Mouse (Mus musculus): ENCODE measurements around the gene Ppp1r32. TPM values are rescaled to one million over a fixed set of nuclear protein-coding genes. Genes with fewer than 3 reads are reported as not detected.
A peak's percentile ranks its signal among the peaks of the same experiment; 100 is the strongest.

Gene Ppp1r32
- 0.58 and 1.4 TPM in 2 replicates for polyA plus RNA-seq (2011; ENCODE audit: insufficient read depth, insufficient read length, low read depth, missing spikeins)

- Histone ChIP-seq H3K9me3 (replicated peaks; ENCODE audit: control insufficient read depth, insufficient read depth, low read length, poor library complexity, severe bottlenecking) (no peaks in the 10 kb centered on the region), H3K4me3 (ENCODE audit: low read depth, low read length) (no peak within 1 kb of the TSS), H3K36me3 (ENCODE audit: control insufficient read depth, insufficient read depth, low read length, poor library complexity, severe bottlenecking) (no peaks in the 10 kb centered on the region), H3K4me1 (ENCODE audit: control insufficient read depth, insufficient read depth, low read length) (no peaks in the 10 kb centered on the region), H3K9ac (ENCODE audit: low read depth, poor library complexity, severe bottlenecking) (no peak within 1 kb of the TSS), H3K27me3 (ENCODE audit: control insufficient read depth, insufficient read depth, low read length, poor library complexity, severe bottlenecking) (no peaks in the 10 kb centered on the region), H3K27ac (ENCODE audit: insufficient read depth, low read length) (no peak within 1 kb of the TSS)
- no peak for TF ChIP-seq EP300 (IDR thresholded peaks at IDR 0.05; ENCODE audit: insufficient read depth, low read depth, low read length)
- TF ChIP-seq CTCF (IDR thresholded peaks at IDR 0.05; ENCODE audit: low read depth, low read length): no peak
- TF ChIP-seq POLR2A (IDR thresholded peaks at IDR 0.05; ENCODE audit: insufficient read depth, low read length): no peak
Observed at GRCm38 (mm10) chr19:10482703-10483102, at the start of gene Ppp1r32. Gene Ppp1r32 (minus strand): TSS chr19:10482928.

- H3K27ac ChIP-seq (ENCODE audit: insufficient read depth, low read length): no peak overlapping the region
- H3K9ac ChIP-seq (ENCODE audit: low read depth, poor library complexity, severe bottlenecking): no peak overlapping the region
- no peaks in the 10 kb centered on the region for H3K9me3 ChIP-seq (replicated peaks; ENCODE audit: control insufficient read depth, insufficient read depth, low read length, poor library complexity, severe bottlenecking)
- no peaks in the 10 kb centered on the region for H3K27me3 ChIP-seq (ENCODE audit: control insufficient read depth, insufficient read depth, low read length, poor library complexity, severe bottlenecking)
- TF ChIP-seq CTCF (IDR thresholded peaks at IDR 0.05; ENCODE audit: low read depth, low read length) (peak; percentile 6), EP300 (IDR thresholded peaks at IDR 0.05; ENCODE audit: insufficient read depth, low read depth, low read length) (no peak), POLR2A (IDR thresholded peaks at IDR 0.05; ENCODE audit: insufficient read depth, low read length) (no peak)
- H3K4me3 ChIP-seq (ENCODE audit: low read depth, low read length): no peak overlapping the region
- no peaks in the 10 kb centered on the region for H3K4me1 ChIP-seq (ENCODE audit: control insufficient read depth, insufficient read depth, low read length)
- peaks cover 42% of the 10 kb centered on the region for H3K36me3 ChIP-seq (ENCODE audit: control insufficient read depth, insufficient read depth, low read length, poor library complexity, severe bottlenecking)
Observed at GRCm38 (mm10) chr19:10530082-10530481, 47.4 kb upstream of the Ppp1r32 start.

- peak within 1 kb of the TSS; percentile 88 for H3K4me3 ChIP-seq (ENCODE audit: low read depth, low read length)
- H3K27ac ChIP-seq (ENCODE audit: insufficient read depth, low read length): peak within 1 kb of the TSS; percentile 81
- peak within 1 kb of the TSS; percentile 98 for H3K9ac ChIP-seq (ENCODE audit: low read depth, poor library complexity, severe bottlenecking)
- H3K36me3 ChIP-seq (ENCODE audit: control insufficient read depth, insufficient read depth, low read length, poor library complexity, severe bottlenecking): peaks cover 17% of the 10 kb centered on the region
- H3K9me3 ChIP-seq (replicated peaks; ENCODE audit: control insufficient read depth, insufficient read depth, low read length, poor library complexity, severe bottlenecking): no peaks in the 10 kb centered on the region
- TF ChIP-seq POLR2A (IDR thresholded peaks at IDR 0.05; ENCODE audit: insufficient read depth, low read length) (no peak), CTCF (IDR thresholded peaks at IDR 0.05; ENCODE audit: low read depth, low read length) (no peak), EP300 (IDR thresholded peaks at IDR 0.05; ENCODE audit: insufficient read depth, low read depth, low read length) (no peak)
- no peaks in the 10 kb centered on the region for H3K4me1 ChIP-seq (ENCODE audit: control insufficient read depth, insufficient read depth, low read length)
- H3K27me3 ChIP-seq (ENCODE audit: control insufficient read depth, insufficient read depth, low read length, poor library complexity, severe bottlenecking): no peaks in the 10 kb centered on the region
Observed at GRCm38 (mm10) chr19:10525910-10526309, 43.2 kb upstream of the Ppp1r32 start, which contains the start of gene Sdhaf2. Gene Sdhaf2 (minus strand): TSS chr19:10526142.

GRCm38 (mm10) chr19:10525106-10525901, 42.6 kb upstream of the Ppp1r32 start, which contains the start of gene Cpsf7:
Gene Cpsf7 (plus strand): TSS chr19:10525266.
- Histone ChIP-seq H3K4me3 (ENCODE audit: low read depth, low read length) (peak within 1 kb of the TSS; percentile 88), H3K36me3 (ENCODE audit: control insufficient read depth, insufficient read depth, low read length, poor library complexity, severe bottlenecking) (peaks cover 11% of the 10 kb centered on the region; the same call in 1 of the 2 replicates), H3K9me3 (replicated peaks; ENCODE audit: control insufficient read depth, insufficient read depth, low read length, poor library complexity, severe bottlenecking) (no peaks in the 10 kb centered on the region), H3K9ac (ENCODE audit: low read depth, poor library complexity, severe bottlenecking) (peak within 1 kb of the TSS; percentile 98), H3K27me3 (ENCODE audit: control insufficient read depth, insufficient read depth, low read length, poor library complexity, severe bottlenecking) (no peaks in the 10 kb centered on the region), H3K27ac (ENCODE audit: insufficient read depth, low read length) (peak within 1 kb of the TSS; percentile 81), H3K4me1 (ENCODE audit: control insufficient read depth, insufficient read depth, low read length) (no peaks in the 10 kb centered on the region)
- TF ChIP-seq EP300 (IDR thresholded peaks at IDR 0.05; ENCODE audit: insufficient read depth, low read depth, low read length) (no peak), CTCF (IDR thresholded peaks at IDR 0.05; ENCODE audit: low read depth, low read length) (no peak), POLR2A (IDR thresholded peaks at IDR 0.05; ENCODE audit: insufficient read depth, low read length) (peak; percentile 45)

- no peaks in the 10 kb centered on the region for H3K27me3 ChIP-seq (ENCODE audit: control insufficient read depth, insufficient read depth, low read length, poor library complexity, severe bottlenecking)
- no peaks in the 10 kb centered on the region for H3K4me1 ChIP-seq (ENCODE audit: control insufficient read depth, insufficient read depth, low read length)
- no peak overlapping the region for H3K27ac ChIP-seq (ENCODE audit: insufficient read depth, low read length)
- no peaks in the 10 kb centered on the region for H3K9me3 ChIP-seq (replicated peaks; ENCODE audit: control insufficient read depth, insufficient read depth, low read length, poor library complexity, severe bottlenecking)
- no peak for TF ChIP-seq POLR2A (IDR thresholded peaks at IDR 0.05; ENCODE audit: insufficient read depth, low read length)
- peaks cover 10% of the 10 kb centered on the region; the same call in 1 of the 2 replicates for H3K36me3 ChIP-seq (ENCODE audit: control insufficient read depth, insufficient read depth, low read length, poor library complexity, severe bottlenecking)
- peak overlapping the region; percentile 98 for H3K9ac ChIP-seq (ENCODE audit: low read depth, poor library complexity, severe bottlenecking)
- H3K4me3 ChIP-seq (ENCODE audit: low read depth, low read length): peak overlapping the region; percentile 73
Observed at GRCm38 (mm10) chr19:10524784-10525105, 42.0 kb upstream of the Ppp1r32 start.

GRCm38 (mm10) chr19:10523483-10524080, 40.9 kb upstream of the Ppp1r32 start:
- no peaks in the 10 kb centered on the region for H3K4me1 ChIP-seq (ENCODE audit: control insufficient read depth, insufficient read depth, low read length)
- H3K9me3 ChIP-seq (replicated peaks; ENCODE audit: control insufficient read depth, insufficient read depth, low read length, poor library complexity, severe bottlenecking): no peaks in the 10 kb centered on the region
- H3K27ac ChIP-seq (ENCODE audit: insufficient read depth, low read length): no peak overlapping the region
- no peaks in the 10 kb centered on the region for H3K27me3 ChIP-seq (ENCODE audit: control insufficient read depth, insufficient read depth, low read length, poor library complexity, severe bottlenecking)
- no peak overlapping the region for H3K4me3 ChIP-seq (ENCODE audit: low read depth, low read length)
- peaks cover 6% of the 10 kb centered on the region; the same call in 1 of the 2 replicates for H3K36me3 ChIP-seq (ENCODE audit: control insufficient read depth, insufficient read depth, low read length, poor library complexity, severe bottlenecking)
- no peak overlapping the region for H3K9ac ChIP-seq (ENCODE audit: low read depth, poor library complexity, severe bottlenecking)
- no peak for TF ChIP-seq POLR2A (IDR thresholded peaks at IDR 0.05; ENCODE audit: insufficient read depth, low read length)
- TF ChIP-seq CTCF (IDR thresholded peaks at IDR 0.05; ENCODE audit: low read depth, low read length): no peak

Data from ES-Bruce4 (cell line).